Mouse (Mus musculus) liver, embryonic 14.5 days (tissue): ENCODE results near the gene Olfr1502. TPM values are rescaled to one million over a fixed set of nuclear protein-coding genes. Genes with fewer than 3 reads are reported as not detected.
"Not testable (repeated sequence)": the region's sequence is repeated elsewhere in the genome, so short reads cannot be mapped to it uniquely, and the experiment has no call there.

Source experiments
- ATAC-seq: fragments of 200-750 bp; cut with Nextera tagmentation; 2 replicates; pipeline ENCODE4 v1.8.0; 2017; ENCODE audit warnings: moderate number of reproducible peaks, mild to moderate bottlenecking, moderate library complexity; ENCODE audit not compliant: insufficient read depth
- DNase-seq, 3 experiments: peaks; one replicate each; pipeline ENCODE4 v3.0.0-alpha.2; 2012 to 2013; ENCODE audit warnings: low read depth in 3 of 3, low spot score in 3 of 3
- H3K27ac ChIP-seq: fragments of 300-500 bp; sonication (generic); 2 replicates; pipeline ENCODE4 v1.5.1; 2014; ENCODE audit warnings: moderate library complexity, mild to moderate bottlenecking, control low read depth, inconsistent platforms
- H3K27me3 ChIP-seq: fragments of 300-500 bp; sonication (generic); 2 replicates; pipeline ENCODE4 v1.6.1; 2014; ENCODE audit warnings: mild to moderate bottlenecking, low read length, moderate library complexity; ENCODE audit not compliant: control insufficient read depth, insufficient read depth
- H3K36me3 ChIP-seq: fragments of 300-500 bp; sonication (generic); replicated peaks from 2 replicates; pipeline ENCODE4 v1.6.1; 2014; ENCODE audit warnings: low read depth; ENCODE audit not compliant: control insufficient read depth, insufficient read depth
- H3K4me1 ChIP-seq, 2 experiments: fragments of 200-500 bp in 1 of 2; fragments of 300-500 bp in 1 of 2; sonication (generic) in 1 of 2; replicated peaks; 2 replicates each; pipeline ENCODE4 v1.6.1; 2012 to 2014; ENCODE audit warnings: antibody characterized with exemption in 1 of 2, inconsistent platforms in 1 of 2, low read length in 1 of 2; ENCODE audit not compliant: control insufficient read depth in 2 of 2, insufficient read depth in 2 of 2
- H3K4me2 ChIP-seq: fragments of 300-500 bp; sonication (generic); 2 replicates; pipeline ENCODE4 v1.6.1; 2014; ENCODE audit warnings: low read depth, mild to moderate bottlenecking, control low read depth, moderate library complexity
- H3K4me3 ChIP-seq, 2 experiments: fragments of 200-500 bp in 1 of 2; fragments of 300-500 bp in 1 of 2; sonication (generic) in 1 of 2; 2 replicates each; pipeline ENCODE4 v1.5.1; 2012 to 2014; ENCODE audit warnings: low read depth in 2 of 2, low read length in 2 of 2, mild to moderate bottlenecking in 2 of 2, control low read depth in 1 of 2, inconsistent platforms in 1 of 2, moderate library complexity in 1 of 2; ENCODE audit not compliant: insufficient read depth in 1 of 2
- H3K9ac ChIP-seq: fragments of 300-500 bp; sonication (generic); replicated peaks from 2 replicates; pipeline ENCODE4 v1.6.1; 2014; ENCODE audit warnings: mild to moderate bottlenecking, control low read depth, moderate library complexity
- H3K9me3 ChIP-seq: fragments of 300-500 bp; sonication (generic); 2 replicates; pipeline ENCODE4 v1.6.1; 2016; ENCODE audit warnings: low read length, mixed read lengths; ENCODE audit not compliant: control insufficient read depth
- CTCF ChIP-seq: IDR thresholded peaks from 2 replicates; pipeline ENCODE4 v1.5.1; 2016; ENCODE audit warnings: antibody characterized with exemption, low read depth, control low read depth
- EP300 ChIP-seq: IDR thresholded peaks from 2 replicates; pipeline ENCODE4 v1.6.1; 2016; ENCODE audit warnings: antibody characterized with exemption, low read depth
- WGBS: fragments of 180-500 bp; shearing (Covaris S2); extraction: QIAGEN DNeasy Blood & Tissue Kit; methylation state at CpG from one replicate; pipeline ENCODE4 v1.1.7; 2014; ENCODE audit not compliant: insufficient replicate concordance; 5-methylcytosine and 5-hydroxymethylcytosine counted together
- polyA plus RNA-seq, 2 experiments: library from polyadenylated mRNA; depleted of rRNA in 1 of 2; stranded (reverse) in 1 of 2; unstranded in 1 of 2; fragments of >200 nt; fragmentation: Nextera tagmentation in 1 of 2; extraction: Ambion mirVana in 1 of 2; gene quantifications; 2 replicates each; pipeline versions ENCODE4 v1.2.1 to v1.2.3; 2012 to 2014

Gene Olfr1502
- polyA plus RNA-seq, 2 experiments = not detected

- Histone ChIP-seq H3K27me3 (no peaks in the 10 kb centered on the region), H3K9ac (no peak overlapping the region), H3K4me3 (no peak overlapping the region), H3K27ac (no peak overlapping the region), H3K36me3 (no peaks in the 10 kb centered on the region), H3K4me1 (no peaks in the 10 kb centered on the region), H3K9me3 (no peaks in the 10 kb centered on the region), H3K4me2 (no peak overlapping the region)
- no peak for ATAC-seq
- TF ChIP-seq CTCF (no peak), EP300 (no peak)
- 60% methylated on average over 3 of the region's 3 CpGs for WGBS
- no peak for DNase-seq
Observed at GRCm38 (mm10) chr19:13828447-13828846, 33.1 kb upstream of the Olfr1502 start.

GRCm38 (mm10) chr19:13830388-13830787 lies 31.2 kb upstream of the Olfr1502 start, which contains the start of gene Olfr1500:
TSS of gene Olfr1500 (minus strand) at chr19:13830488.
- Histone ChIP-seq H3K9me3 (no peaks in the 10 kb centered on the region), H3K27me3 (no peaks in the 10 kb centered on the region), H3K36me3 (no peaks in the 10 kb centered on the region), H3K4me2 (no peak within 1 kb of the TSS), H3K4me1 (no peaks in the 10 kb centered on the region), H3K9ac (no peak within 1 kb of the TSS), H3K4me3 (no peak within 1 kb of the TSS), H3K27ac (no peak within 1 kb of the TSS)
- TF ChIP-seq EP300 (no peak), CTCF (no peak)
- ATAC-seq (no peak), DNase-seq (no peak)

- not testable (repeated sequence) for H3K9me3 ChIP-seq, H3K36me3 ChIP-seq, H3K27me3 ChIP-seq, H3K4me3 ChIP-seq, H3K4me2 ChIP-seq, H3K27ac ChIP-seq, H3K9ac ChIP-seq, H3K4me1 ChIP-seq, DNase-seq, ATAC-seq
Observed at GRCm38 (mm10) chr19:13850592-13850991, 11.0 kb upstream of the Olfr1502 start, which contains the start of gene Olfr1501. TSS of gene Olfr1501 (minus strand) at chr19:13850692.

GRCm38 (mm10) chr19:13897828-13898227 lies 36.2 kb downstream of the Olfr1502 start, which contains the start of gene Olfr1504:
TSS of gene Olfr1504 (minus strand) at chr19:13897928.
- WGBS = 22% methylated on average over 1 of the region's 1 CpGs
- no peaks in the 10 kb centered on the region for H3K9me3 ChIP-seq
- H3K27ac ChIP-seq = no peak within 1 kb of the TSS
- H3K36me3 ChIP-seq = no peaks in the 10 kb centered on the region
- no peak for TF ChIP-seq EP300
- no peak for TF ChIP-seq CTCF
- H3K4me2 ChIP-seq = no peak within 1 kb of the TSS
- no peak within 1 kb of the TSS for H3K9ac ChIP-seq
- no peak for DNase-seq
- H3K4me1 ChIP-seq = no peaks in the 10 kb centered on the region
- H3K27me3 ChIP-seq = no peaks in the 10 kb centered on the region
- H3K4me3 ChIP-seq = no peak within 1 kb of the TSS
- no peak for ATAC-seq

Other genes with a start within 250 kb of the Olfr1502 start
- gene Olfr1487, start 244.4 kb upstream of the Olfr1502 start, polyA plus RNA-seq (2012; rRNA removed) = not detected in 2 replicates
- not detected in 2 replicates for gene Olfr1487, start 244.4 kb upstream of the Olfr1502 start, polyA plus RNA-seq (2014; fragmentation: Nextera tagmentation; extraction: Ambion mirVana)
- not detected in 2 replicates for gene Olfr1489, start 230.2 kb upstream of the Olfr1502 start, polyA plus RNA-seq (2012; rRNA removed)
- not detected in 2 replicates for gene Olfr1489, start 230.2 kb upstream of the Olfr1502 start, polyA plus RNA-seq (2014; fragmentation: Nextera tagmentation; extraction: Ambion mirVana)
- gene Olfr1490, start 210.7 kb upstream of the Olfr1502 start, polyA plus RNA-seq (2012; rRNA removed) = not detected in 2 replicates
- not detected in 2 replicates for gene Olfr1490, start 210.7 kb upstream of the Olfr1502 start, polyA plus RNA-seq (2014; fragmentation: Nextera tagmentation; extraction: Ambion mirVana)
- not detected in 2 replicates for gene Olfr1491, start 164.5 kb upstream of the Olfr1502 start, polyA plus RNA-seq (2012; rRNA removed)
- not detected in 2 replicates for gene Olfr1491, start 164.5 kb upstream of the Olfr1502 start, polyA plus RNA-seq (2014; fragmentation: Nextera tagmentation; extraction: Ambion mirVana)
- not detected in 2 replicates for gene Olfr1493-ps1, start 138.5 kb upstream of the Olfr1502 start, polyA plus RNA-seq (2012; rRNA removed)
- gene Olfr1493-ps1, start 138.5 kb upstream of the Olfr1502 start, polyA plus RNA-seq (2014; fragmentation: Nextera tagmentation; extraction: Ambion mirVana) = not detected in 2 replicates
- gene Olfr1494, start 122.1 kb upstream of the Olfr1502 start, polyA plus RNA-seq (2012; rRNA removed) = not detected in 2 replicates
- not detected in 2 replicates for gene Olfr1494, start 122.1 kb upstream of the Olfr1502 start, polyA plus RNA-seq (2014; fragmentation: Nextera tagmentation; extraction: Ambion mirVana)
- gene Olfr1495, start 97.2 kb upstream of the Olfr1502 start, polyA plus RNA-seq (2012; rRNA removed) = not detected in 2 replicates
- gene Olfr1495, start 97.2 kb upstream of the Olfr1502 start, polyA plus RNA-seq (2014; fragmentation: Nextera tagmentation; extraction: Ambion mirVana) = not detected in 2 replicates
- not detected in 2 replicates for gene Olfr1496, start 83.9 kb upstream of the Olfr1502 start, polyA plus RNA-seq (2012; rRNA removed)
- gene Olfr1496, start 83.9 kb upstream of the Olfr1502 start, polyA plus RNA-seq (2014; fragmentation: Nextera tagmentation; extraction: Ambion mirVana) = not detected in 2 replicates
- not detected in 2 replicates for gene Olfr1497, start 63.6 kb upstream of the Olfr1502 start, polyA plus RNA-seq (2012; rRNA removed)
- gene Olfr1497, start 63.6 kb upstream of the Olfr1502 start, polyA plus RNA-seq (2014; fragmentation: Nextera tagmentation; extraction: Ambion mirVana) = not detected in 2 replicates
- gene Olfr1499, start 42.3 kb upstream of the Olfr1502 start, polyA plus RNA-seq (2012; rRNA removed) = not detected in 2 replicates
- gene Olfr1499, start 42.3 kb upstream of the Olfr1502 start, polyA plus RNA-seq (2014; fragmentation: Nextera tagmentation; extraction: Ambion mirVana) = not detected in 2 replicates
- gene Olfr1500, start 31.3 kb upstream of the Olfr1502 start, polyA plus RNA-seq (2012; rRNA removed) = not detected in 2 replicates
- not detected in 2 replicates for gene Olfr1500, start 31.3 kb upstream of the Olfr1502 start, polyA plus RNA-seq (2014; fragmentation: Nextera tagmentation; extraction: Ambion mirVana)
- not detected in 2 replicates for gene Olfr1501, start 11.1 kb upstream of the Olfr1502 start, polyA plus RNA-seq (2012; rRNA removed)
- not detected in 2 replicates for gene Olfr1501, start 11.1 kb upstream of the Olfr1502 start, polyA plus RNA-seq (2014; fragmentation: Nextera tagmentation; extraction: Ambion mirVana)
- not detected in 2 replicates for gene Olfr1504, start 36.1 kb downstream of the Olfr1502 start, polyA plus RNA-seq (2012; rRNA removed)
- not detected in 2 replicates for gene Olfr1504, start 36.1 kb downstream of the Olfr1502 start, polyA plus RNA-seq (2014; fragmentation: Nextera tagmentation; extraction: Ambion mirVana)
- not detected in 2 replicates for gene Olfr1505, start 51.7 kb downstream of the Olfr1502 start, polyA plus RNA-seq (2012; rRNA removed)
- not detected in 2 replicates for gene Olfr1505, start 51.7 kb downstream of the Olfr1502 start, polyA plus RNA-seq (2014; fragmentation: Nextera tagmentation; extraction: Ambion mirVana)